Mouse (Mus musculus): ENCODE measurements at regions not wholly inside any gene's neighbourhood (a gene's known extent, or its start where the extent isn't known, plus 50 kb on each side); places are given as distances from the start of the nearest gene placed in this dataset.

DNA sequence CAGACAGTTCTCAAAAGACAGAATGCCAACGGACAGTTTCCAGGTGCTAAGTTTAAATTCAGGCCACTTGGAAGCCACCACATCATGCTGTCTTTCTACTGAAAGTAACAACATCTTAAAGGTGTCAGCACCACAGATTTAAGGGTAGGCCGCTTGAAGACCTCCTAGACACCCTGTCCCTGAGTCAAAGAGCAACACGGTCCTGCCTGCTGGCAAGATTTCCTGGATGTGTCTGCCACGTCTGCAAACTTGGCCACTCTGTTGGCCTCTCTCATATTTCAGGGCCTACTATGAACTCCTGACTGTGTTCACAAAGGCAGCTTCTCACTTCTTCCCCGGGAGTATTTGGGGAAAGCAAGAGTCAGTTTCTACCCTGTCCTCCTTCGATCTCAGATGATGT is 194.7 kb upstream of the Esrrg start:
- DNase-seq = no peak

DNA sequence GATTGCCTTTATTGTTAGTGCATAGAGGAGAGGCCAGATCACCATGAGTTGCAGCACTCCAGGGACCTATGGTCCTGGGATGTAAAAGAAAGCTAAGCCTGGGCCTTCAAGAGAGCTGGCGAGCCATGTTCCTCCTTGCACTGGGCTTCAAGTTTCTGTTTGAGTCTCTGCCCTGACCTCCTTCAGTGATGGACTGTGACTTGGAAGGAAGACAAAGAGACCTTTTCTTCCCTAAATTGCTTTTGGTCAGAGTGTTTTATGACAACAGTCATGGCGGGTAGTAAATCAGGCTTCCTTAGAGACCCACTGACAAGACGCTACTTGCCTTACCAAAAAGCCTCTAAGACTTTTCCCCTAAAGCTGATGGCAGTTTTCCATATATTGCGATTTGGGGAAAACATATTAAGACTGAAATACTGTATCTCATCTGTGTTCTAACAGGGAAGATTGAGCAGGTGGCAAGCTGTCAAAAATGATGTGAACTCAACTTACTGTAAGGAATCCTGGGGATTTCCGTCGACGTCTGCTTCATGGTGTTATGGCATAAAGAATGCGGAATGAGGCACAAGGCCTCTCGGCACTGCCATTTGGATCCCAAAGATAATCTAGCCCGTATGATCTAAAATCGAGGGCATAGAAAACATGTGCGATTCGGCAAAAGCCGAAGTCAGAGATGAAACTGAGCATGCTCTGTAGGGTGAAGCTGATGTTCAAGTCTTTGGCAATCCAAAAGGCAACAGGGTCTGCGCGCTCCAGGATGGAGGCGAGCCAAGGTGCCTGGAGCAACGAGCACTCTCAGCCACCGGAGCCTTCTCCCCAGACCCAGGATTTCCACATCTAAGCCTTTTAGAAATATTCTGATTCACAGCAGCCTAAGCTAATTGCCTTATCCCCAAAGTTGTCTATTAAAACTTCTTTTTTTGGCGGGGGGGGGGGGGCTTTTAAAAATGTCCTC is 190.1 kb upstream of the Esrrg start:
- DNase-seq = no peak

DNA sequence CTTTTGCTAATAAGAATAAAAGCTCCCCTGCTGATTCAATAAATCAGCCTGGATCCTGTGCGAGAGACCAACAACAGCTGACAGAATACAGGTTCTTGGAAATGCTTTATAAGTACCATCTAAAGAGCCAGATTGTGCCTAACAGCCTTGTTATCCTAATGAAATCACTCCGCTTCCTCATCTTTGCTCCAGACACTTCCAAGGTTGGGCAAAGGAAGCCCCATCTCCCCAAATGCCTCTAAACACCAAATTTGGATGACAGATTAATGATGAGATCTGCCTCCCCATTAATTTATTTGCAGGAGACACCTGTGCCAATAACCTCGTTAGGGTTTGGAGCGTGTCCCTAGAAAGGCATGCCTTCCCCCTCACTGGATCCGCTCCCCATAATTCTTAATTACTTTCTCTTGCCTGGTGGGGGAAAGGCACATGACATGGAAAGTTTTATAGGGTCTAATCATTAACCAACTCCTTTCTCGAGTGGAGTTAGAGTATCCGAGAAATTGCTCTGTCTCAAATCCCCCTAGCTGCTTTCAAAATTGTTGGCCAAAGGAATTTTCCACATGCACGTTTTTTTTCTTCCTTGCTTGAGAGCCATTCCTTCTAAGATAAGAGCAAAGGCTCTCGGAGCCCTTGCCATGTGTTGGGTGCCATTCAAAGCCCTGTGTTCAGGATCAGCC is 179.9 kb upstream of the Esrrg start:
- no peak for DNase-seq

DNA sequence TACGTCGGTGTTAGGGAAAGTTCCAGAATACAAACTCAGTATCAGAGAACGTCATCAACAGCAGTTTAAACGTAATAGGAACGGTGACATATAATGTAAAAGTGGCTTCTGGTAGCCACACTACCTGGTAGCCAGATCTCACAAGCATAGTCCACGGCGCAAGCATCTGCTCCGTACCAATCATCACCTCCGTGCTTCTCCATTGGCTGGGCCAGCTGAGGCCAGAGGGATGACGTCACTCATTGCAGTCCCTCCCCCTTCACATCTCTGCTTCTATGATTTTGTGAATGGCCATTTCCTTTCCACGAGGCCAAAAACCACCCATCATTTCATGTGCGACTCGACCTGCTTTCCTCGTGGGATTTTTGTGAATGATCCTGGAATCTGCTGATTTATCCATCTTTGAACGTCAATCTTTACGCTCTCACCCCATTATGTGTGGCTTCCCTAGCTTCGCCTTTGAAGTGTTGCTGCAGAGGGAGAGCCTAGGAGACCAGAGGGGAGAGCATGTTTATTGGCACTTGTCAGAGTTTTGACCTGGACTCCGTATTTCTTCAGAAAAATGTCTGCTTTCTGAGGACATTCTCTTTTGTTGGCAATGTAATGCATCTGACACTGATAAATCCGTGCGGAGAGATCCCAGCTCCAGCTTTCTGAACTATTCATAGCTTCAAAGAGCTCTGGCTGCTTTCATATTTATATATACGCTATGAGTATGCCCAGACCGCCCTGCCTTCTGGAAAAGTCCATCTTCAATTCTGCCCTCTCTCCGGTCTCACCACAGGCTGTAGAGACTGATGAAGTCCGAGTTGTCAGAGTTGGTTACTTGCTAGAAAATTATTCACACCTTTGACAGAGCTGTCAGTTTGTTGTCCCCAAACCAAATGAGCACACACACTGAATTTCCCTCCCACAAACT is 174.6 kb upstream of the Esrrg start:
- no peak for DNase-seq

DNA sequence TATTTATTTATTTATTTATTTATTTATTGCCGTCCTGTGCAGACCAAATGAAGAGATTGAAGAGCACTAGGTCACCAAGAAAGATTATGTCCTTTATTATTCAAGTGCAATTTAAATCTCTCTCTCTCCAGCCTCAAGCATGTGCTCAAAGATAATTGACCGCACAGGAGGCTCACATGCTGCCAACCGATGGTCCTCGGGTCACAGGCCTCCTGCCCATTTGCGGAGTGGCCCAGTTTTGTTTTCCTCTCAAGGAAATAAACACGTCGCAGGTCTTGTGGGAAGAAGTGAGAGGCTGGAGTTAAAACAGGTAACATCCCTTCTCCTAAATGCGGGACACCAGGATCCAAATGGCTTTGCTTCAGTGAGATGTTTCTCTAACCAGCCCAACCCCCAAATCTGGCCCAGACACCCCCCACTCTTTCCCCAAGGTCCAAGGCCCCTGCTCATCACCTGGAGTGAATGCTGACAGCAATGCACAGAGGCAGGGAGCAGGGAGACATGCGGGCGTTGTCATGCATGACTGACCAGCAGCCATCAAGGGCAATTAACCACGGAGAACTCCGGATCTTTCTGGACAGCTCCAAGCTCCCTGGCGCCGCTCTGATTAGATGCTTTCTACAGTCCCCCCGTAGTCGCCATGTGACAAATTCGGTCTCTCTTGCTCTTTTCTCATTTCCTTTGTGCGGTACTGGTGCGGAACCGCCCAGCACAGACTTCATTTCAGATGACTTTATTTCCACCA is 169.2 kb upstream of the Esrrg start:
- DNase-seq = no peak

DNA sequence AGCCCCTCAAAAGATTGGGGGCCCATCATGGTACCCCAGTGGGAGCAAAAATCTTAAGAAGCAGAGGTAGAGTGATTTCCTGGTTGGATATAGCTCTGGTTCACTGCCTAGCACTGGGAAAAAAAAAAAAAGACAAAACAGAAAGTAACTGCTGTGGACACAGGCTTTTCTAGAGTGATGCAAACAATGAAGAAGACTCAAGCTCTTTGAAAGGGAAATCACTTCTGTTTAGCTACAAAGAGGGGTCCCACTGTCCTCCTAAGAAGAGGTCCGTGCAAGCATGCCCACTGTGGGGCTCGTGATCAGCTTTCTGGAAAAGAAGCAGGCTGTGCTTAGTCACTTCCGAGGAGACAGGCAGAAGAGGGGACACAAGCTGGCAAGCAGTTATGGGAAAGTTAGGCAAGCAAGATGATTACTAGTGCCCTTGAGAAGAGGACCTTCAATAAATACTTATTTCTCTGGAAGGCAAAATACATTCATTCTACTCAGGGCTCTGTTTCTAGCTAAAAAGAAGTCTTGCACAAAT is 166.9 kb upstream of the Esrrg start:
- DNase-seq = no peak

DNA sequence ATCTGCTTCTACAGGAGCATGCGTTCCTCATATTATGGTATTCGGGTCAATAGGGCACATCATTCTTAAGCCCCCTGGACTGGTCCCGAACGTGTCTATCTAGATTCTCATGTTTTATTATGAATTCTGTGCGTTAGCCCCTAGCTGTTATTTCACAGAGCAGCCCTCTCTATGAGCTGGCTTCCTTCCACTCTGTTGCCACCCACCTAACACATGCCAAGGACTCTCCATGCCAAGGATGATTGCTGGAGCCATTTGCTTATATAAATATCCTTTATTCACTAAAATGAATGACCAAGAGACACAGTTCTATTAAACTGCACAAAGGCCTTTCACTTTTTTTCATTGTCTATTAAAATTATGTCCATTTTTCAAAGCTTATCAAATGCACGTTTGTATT is 162.1 kb upstream of the Esrrg start:
- no peak for DNase-seq

DNA sequence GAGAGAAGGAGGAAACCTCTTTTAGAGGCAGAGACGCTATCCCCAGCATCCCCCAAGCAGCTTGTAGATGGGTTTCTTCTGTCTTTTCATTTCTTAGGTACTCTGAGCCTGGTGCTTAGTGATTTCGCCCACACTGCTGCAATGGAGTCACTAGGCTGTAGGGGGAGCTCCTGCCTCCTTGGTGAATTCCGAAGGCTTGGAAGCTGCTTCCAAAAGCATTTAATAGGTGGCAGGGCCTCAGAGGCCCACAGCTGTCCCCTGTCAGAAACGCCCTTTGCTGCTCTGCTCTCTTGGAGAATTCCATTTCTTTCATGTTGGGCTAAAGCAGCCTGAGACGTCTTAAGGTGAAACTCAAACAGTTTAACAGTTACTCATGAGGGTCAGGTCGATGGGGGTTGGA is 160.4 kb upstream of the Esrrg start:
- peak in 1 of 2 experiments; percentile 5 for DNase-seq

DNA sequence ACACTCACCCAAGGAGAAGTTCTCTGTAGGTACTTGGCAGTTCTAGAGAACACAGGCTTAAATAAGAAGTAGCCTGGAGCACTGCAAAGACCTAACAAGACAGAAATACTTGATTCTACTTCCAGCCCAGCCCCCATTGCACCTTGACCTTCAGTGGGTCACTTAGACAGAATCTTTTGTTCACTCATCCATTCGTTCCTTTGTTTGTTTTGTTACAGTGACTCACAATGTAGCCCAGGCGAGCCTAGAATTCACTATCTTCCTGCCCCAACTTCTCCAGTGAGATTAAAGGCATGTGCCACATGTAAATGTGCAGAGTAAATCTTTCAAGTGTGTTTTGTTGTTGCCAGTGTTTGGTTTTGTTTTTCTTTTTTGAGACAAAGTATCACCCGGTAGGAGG is 158.5 kb upstream of the Esrrg start:
- no peak for DNase-seq

DNA sequence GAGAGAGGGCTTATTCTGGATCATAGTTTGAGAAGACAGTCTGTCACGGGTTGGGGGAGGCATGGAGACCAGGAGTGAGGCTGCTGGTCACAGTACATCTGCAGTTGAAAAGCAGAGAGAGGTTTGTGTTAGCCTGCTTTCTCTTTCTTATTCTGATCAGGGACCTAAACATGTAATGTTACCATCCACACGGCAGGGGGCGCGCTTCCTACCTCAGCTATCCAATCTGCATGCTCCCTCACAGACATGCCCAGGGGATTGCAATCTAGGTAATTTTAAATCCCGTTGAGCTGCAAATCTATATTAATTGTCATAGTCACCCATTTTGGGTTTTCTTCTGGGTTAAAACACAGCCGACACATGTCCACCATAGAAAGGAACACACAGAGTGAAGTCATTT is 156.4 kb upstream of the Esrrg start:
- DNase-seq = peak in 1 of 2 experiments; percentile 16

DNA sequence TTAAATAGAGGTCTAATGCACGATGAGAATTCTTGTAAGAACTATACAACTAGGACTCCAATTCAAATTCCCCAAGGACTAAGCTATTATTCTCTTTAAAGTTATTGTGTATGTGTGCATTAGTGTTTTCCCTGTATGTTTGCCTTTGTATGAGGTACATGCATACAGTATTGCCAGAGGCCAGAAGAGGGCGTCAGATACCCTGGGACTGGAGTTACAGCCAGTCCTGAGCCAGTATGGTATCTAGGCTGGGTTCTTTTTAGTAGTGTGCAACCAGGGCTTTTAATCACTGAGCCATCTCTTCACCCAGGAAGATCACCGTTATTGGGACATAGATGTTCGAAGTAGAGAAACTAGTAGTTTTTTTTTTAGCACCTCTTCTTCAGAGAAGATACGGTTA is 154.2 kb upstream of the Esrrg start:
- DNase-seq = no peak

DNA sequence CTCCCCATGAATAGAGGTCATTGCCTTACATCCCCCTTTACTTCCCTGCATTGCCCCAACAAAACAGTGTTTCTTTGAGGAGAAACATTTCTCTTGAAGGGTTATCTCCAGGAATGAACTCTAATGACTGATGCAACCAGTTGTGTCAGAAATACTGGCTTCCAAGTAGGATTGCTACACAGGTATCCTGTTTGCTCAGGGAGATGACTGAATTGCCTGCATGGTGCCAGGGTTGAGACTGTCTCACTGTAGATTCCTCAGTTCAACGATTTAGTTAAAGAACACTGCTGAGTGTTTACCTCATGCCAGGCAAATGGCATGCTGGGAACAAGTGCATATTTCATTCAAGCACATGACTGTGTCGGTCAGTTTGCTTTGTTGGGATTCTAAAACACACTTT is 123.8 kb upstream of the Esrrg start:
- DNase-seq = no peak

DNA sequence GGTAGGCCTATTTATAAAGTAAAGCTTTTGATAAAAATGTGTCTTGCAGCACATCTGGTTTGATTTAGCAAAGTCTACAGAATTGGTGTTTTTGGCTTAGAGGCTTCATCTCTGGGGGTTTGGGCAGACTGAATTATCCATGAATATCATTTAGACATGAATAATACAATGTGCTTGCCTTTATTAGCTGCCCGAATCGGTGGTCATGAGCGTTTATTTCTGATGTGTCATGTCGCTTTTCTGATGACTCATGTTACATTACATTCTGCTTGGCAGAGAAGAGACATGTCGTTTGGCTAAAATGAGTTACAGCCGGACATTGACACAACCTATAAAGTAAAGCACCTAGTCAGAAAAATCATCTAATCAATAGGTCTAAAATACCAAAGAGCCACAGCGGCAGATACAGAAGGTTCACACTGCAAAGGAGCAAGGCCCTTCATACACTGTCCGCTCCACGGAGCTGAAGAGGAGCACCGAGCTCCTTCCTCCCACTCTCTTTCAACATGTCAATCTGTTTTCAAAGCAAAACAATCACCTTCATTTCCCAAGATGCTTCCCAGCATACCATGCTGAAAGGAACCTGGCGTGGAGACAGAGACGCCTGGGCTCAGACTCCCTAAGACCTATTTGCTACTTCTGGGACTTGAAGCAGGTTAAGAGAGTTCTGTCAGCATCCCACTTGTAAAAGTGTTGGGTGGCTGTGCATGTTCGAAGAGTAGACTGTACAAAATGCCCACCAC is 120.5 kb upstream of the Esrrg start:
- no peak for DNase-seq

DNA sequence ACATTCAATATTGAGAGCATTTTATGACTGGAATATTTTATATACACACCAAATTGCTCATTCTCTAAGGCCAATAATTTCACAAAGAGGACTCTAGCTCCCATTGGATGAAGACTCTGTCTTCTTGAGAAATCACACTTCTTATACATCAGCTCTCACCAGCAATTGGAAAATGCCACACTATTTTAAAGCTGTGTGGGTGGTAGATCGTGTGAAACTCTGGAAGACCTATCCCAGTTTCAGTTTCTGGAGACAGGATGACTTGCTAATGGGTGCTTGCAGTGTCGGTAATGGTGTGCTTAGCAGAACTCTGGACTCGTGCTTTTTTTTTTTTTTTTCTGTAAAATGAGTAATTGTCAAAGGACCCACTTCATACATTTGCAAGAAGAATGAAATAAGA is 119.1 kb upstream of the Esrrg start:
- DNase-seq = no peak

DNA sequence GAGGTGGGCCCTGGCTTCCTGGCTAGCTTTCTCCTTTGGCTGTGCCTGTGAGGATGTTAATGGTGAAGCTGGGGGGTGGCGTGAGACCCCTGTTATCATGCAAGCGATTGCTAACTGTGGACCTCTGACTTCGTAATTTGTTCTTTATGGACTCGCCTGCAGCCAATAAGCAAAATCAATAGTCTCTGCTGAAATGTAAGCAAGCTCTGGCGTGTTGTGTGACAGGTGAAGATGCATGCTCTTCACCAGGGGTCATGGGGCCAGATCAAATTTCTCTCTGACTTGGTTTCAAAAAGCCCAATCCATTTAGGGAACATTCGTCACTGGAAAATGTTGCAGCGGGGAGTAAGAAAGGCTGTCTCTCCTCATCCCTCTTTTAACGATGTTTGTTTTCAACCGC is 103.2 kb upstream of the Esrrg start:
- DNase-seq = no peak

DNA sequence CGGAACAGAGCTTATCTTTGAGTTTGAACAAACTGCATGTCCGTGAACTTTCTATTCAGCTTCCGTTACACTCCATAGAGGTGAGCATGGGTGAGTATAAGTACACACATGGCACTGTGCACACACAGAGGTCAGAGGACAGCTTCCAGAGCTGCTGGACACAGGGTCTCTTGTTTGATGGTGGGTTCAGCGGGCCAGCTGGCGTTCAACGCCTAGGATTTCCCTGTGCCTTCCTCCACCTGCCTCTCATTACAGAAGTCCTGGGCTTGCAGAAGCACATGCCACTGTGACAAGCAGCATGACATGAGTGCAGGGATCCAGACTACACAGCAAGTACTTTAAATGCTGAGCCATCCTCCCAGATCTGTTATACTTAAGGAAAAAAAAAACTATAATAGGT is 101.4 kb upstream of the Esrrg start:
- DNase-seq = no peak

DNA sequence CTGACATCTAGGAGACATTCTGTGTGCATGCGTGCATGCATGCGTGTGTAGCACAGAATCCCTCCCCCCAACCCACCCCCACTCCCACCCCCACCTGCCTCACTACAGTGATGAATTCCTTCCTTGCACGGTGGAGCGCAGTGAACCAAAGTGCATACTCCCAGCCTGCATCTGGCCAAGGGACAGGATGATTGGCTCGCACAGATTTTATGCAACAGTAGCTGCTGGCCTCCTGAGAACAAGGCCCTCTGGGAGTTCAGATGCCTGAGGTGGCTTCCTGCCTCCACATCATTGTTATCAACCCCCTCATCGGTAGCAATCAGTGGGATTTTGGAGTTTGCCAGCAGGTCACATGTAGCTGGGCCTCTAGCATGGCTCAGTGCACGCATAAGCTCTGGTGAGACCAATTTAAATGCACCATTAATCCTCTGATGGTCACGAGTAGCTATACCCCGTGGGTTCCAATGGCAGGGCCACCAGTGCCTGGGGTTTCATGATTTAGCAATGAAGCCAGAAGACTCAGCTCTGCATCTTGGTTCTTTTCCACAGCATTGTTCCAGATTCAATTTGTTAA is 77.2 kb upstream of the Esrrg start:
- no peak for DNase-seq

DNA sequence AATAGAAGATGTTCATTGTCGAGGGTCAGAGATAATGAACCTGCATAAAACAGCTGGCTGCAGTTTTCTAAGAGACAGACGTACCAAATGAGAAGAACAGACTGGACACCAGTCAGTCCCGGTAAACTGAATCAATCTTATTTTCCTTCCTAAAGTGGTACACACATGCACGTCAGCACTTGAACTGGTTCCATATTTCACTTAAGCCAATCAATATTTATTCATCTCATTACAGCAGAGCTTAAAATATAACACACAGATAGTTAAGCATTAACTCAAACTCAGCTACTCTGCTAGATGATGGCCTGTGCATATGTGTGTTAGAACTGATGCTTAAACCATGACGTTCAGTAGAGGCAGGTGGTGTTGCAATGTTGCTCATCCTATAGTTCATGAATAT is 72.3 kb upstream of the Esrrg start:
- DNase-seq = no peak

DNA sequence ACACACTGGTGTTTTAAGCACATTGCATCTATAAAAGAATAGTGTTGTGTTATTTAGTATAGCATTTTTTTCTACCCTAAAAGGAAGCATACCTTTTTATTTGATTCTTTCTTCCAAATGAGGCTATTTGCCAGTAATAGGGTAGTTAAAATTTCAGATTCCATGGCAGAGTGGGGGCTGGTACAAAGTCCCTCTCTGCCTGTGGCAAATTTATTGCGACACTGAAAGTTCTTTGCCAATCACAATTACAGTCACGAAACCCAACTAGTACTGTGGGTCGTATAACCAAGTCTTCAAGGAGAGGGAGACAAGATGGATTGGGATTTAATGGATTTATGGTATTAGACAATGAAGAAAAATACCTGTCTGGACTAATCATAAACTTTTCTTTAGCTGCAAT is 51.9 kb upstream of the Esrrg start:
- DNase-seq = no peak
